Mouse (Mus musculus): ENCODE measurements around the gene Limd2. TPM values are rescaled to one million over a fixed set of nuclear protein-coding genes. Genes with fewer than 3 reads are reported as not detected.
A peak's percentile ranks its signal among the peaks of the same experiment; 100 is the strongest.
"Not testable (repeated sequence)": the region's sequence is repeated elsewhere in the genome, so short reads cannot be mapped to it uniquely, and the experiment has no call there.

The Limd2 gene
- 140 and 158 TPM in 2 replicates for polyA plus RNA-seq (2014; fragmentation: Nextera tagmentation; extraction: Ambion mirVana)

DNA sequence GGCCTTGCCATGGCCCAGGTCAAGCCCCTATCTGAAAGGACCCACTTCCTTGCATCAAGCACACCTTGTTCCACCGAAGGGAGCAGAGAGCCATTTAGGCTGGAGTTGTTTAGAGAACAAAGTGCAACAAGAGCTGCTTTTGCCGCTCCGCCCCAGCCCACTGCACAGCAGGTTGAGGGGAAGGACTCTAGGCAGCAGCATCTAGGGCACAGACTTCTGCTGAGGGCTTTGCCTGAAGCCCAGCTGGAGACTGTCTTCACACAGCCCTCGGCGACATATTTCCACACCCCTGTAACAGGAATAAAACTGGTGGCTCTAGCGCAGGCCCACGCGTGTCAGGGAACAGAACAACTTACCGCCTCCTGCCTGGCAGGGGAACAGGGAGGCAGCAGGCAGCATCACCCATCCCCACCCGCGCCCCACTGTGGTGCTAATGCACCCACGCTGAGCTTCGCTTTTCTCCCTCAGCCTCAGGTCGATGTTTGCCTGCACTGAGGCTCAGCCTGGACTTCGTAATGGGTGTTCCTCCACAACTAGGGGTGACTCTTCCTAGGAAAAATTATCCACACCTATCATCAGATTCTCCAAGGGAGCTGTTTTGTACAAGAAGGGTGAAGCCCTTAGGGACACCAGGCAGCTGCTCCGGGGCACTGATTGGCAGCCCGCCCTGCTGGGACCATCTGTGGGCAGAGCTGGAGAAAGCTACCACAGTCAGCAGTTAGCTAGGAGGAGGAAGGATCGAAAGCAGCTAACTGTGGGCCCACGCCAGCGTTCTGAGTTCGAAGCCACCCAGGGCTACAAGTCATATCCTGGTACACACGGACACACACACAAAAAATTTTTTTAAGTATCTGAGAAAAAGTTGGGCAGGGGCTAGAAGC lies at the start of gene Limd2, which contains the start of gene Gm10840:
Limd2 (minus strand) TSS at position 20 of the 881 bp plus-strand sequence.
Gm10840 (plus strand) TSS at position 10 of the 881 bp plus-strand sequence.
- peak within 1 kb of the TSS; percentile 96 for H3K4me2 ChIP-seq (replicated peaks)
- peak; percentile 4; the same call in 1 of the 2 replicates for ATAC-seq (ENCODE audit: low FRiP score)
- peak; percentile 57 for DNase-seq (ENCODE audit: low spot score)
- no peaks in the 10 kb centered on the region for H3K27me3 ChIP-seq (ENCODE audit: control insufficient read depth, insufficient read depth, low read length)
- H3K36me3 ChIP-seq (replicated peaks; ENCODE audit: control insufficient read depth, insufficient read depth): peaks cover 52% of the 10 kb centered on the region
- H3K4me3 ChIP-seq (replicated peaks; ENCODE audit: low read length): peak within 1 kb of the TSS; percentile 79
- peaks cover 27% of the 10 kb centered on the region for H3K4me1 ChIP-seq (replicated peaks; ENCODE audit: control insufficient read depth, insufficient read depth, low read length)
- H3K9me3 ChIP-seq (ENCODE audit: control insufficient read depth, low read length): no peaks in the 10 kb centered on the region
- H3K9ac ChIP-seq: peak within 1 kb of the TSS; percentile 93
- WGBS: 23% methylated on average over 22 of the region's 22 CpGs
- peak within 1 kb of the TSS; percentile 96 for H3K27ac ChIP-seq

DNA sequence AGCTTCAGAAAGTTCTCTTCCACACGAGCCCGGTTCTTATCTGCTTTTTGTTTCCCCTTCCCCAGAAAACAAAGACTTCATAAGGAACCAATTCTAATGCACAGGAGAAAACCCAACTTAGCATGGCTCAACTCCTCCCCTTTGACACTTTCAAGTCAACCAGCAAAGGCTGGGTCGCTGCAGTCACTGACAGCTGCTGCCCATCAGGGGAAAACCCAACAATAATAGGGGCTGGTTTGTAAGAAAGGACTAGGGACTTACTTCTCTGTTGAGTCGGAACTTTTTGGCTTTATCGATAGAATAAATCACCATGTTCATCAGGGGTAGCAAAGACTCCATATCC lies 41.4 kb upstream of the Limd2 start, which contains the start of gene Strada:
Strada (minus strand) TSS at position 46 of the 343 bp plus-strand sequence.
- H3K4me1 ChIP-seq (replicated peaks; ENCODE audit: control insufficient read depth, insufficient read depth, low read length): no peaks in the 10 kb centered on the region
- H3K9ac ChIP-seq: no peak within 1 kb of the TSS
- peaks cover 93% of the 10 kb centered on the region for H3K36me3 ChIP-seq (replicated peaks; ENCODE audit: control insufficient read depth, insufficient read depth)
- H3K27ac ChIP-seq: no peak within 1 kb of the TSS
- H3K4me2 ChIP-seq (replicated peaks): no peak within 1 kb of the TSS
- no peaks in the 10 kb centered on the region for H3K9me3 ChIP-seq (ENCODE audit: control insufficient read depth, low read length)
- no peak within 1 kb of the TSS for H3K4me3 ChIP-seq (replicated peaks; ENCODE audit: low read length)
- ATAC-seq (ENCODE audit: low FRiP score) (no peak), DNase-seq (ENCODE audit: low spot score) (no peak)
- no peaks in the 10 kb centered on the region for H3K27me3 ChIP-seq (ENCODE audit: control insufficient read depth, insufficient read depth, low read length)
- WGBS: 83% methylated on average over 5 of the region's 5 CpGs

DNA sequence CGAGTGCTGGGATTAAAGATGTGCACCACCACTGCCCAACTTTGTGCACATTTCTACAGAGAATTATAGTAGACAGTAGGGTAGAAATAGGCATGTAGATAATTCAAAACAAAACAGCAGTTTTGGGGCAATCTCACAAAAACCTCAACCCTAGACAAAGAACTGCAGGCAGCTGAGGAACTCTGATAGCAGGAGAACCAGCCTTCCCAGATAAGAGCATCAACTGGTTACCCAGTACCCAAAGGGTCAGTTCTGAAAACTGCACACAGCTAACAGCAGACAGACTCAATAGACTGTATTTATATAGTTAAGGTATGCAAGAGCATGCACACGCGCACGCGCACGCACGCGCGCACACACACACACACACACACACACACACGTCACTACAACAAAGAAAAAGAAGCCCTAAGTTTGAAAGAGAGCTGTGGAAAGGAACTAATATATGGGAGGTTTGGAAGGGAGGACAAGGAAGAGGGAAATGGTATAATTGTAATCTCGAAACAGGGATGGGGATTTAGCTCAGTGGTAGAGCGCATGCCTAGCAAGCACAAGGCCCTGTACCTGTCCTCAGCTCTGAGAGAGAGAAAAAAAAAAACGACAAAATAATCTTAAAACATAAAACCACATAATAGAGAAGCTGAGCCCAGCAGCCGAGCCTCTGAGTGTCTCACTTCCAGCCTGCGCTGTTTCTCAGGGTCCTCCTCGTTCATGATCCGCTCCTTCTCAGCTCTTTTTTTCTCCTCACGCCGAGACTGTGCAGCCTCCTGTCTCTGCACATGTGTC lies 40.9 kb upstream of the Limd2 start:
- Histone ChIP-seq H3K4me1 (replicated peaks; ENCODE audit: control insufficient read depth, insufficient read depth, low read length) (no peaks in the 10 kb centered on the region), H3K9ac (no peak overlapping the region), H3K27me3 (ENCODE audit: control insufficient read depth, insufficient read depth, low read length) (no peaks in the 10 kb centered on the region), H3K4me2 (replicated peaks) (no peak overlapping the region), H3K9me3 (ENCODE audit: control insufficient read depth, low read length) (no peaks in the 10 kb centered on the region), H3K36me3 (replicated peaks; ENCODE audit: control insufficient read depth, insufficient read depth) (peaks cover 93% of the 10 kb centered on the region), H3K4me3 (replicated peaks; ENCODE audit: low read length) (no peak overlapping the region), H3K27ac (no peak overlapping the region)
- ATAC-seq (ENCODE audit: low FRiP score) (no peak), DNase-seq (ENCODE audit: low spot score) (no peak)
- 94% methylated on average over 19 of the region's 19 CpGs for WGBS

DNA sequence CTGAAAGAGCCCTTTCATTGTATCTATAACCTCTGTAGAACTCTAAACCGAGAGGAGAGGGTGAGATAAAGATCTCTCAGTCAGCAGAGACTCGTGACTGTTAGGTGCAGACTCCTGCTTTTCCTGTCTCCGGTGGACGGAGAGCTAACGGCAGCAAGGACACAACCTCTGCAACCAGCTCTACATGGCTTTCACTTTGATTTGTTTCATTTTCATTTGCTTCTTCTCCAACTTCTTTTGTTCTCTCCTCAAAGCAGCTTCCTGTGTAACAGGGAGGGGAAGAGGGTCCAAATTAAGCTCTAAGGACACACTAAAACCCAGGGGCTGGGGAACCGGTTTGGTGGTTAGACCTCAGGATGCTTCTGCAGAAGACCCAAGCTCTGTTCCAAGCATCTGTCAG lies 40.1 kb upstream of the Limd2 start:
- DNase-seq (ENCODE audit: low spot score) (no peak), ATAC-seq (ENCODE audit: low FRiP score) (no peak)
- no peaks in the 10 kb centered on the region for H3K9me3 ChIP-seq (ENCODE audit: control insufficient read depth, low read length)
- no peak overlapping the region for H3K9ac ChIP-seq
- WGBS: 85% methylated on average over 6 of the region's 6 CpGs
- no peak overlapping the region for H3K4me2 ChIP-seq (replicated peaks)
- H3K4me1 ChIP-seq (replicated peaks; ENCODE audit: control insufficient read depth, insufficient read depth, low read length): no peaks in the 10 kb centered on the region
- no peak overlapping the region for H3K4me3 ChIP-seq (replicated peaks; ENCODE audit: low read length)
- peaks cover 88% of the 10 kb centered on the region for H3K36me3 ChIP-seq (replicated peaks; ENCODE audit: control insufficient read depth, insufficient read depth)
- H3K27ac ChIP-seq: no peak overlapping the region
- no peaks in the 10 kb centered on the region for H3K27me3 ChIP-seq (ENCODE audit: control insufficient read depth, insufficient read depth, low read length)

DNA sequence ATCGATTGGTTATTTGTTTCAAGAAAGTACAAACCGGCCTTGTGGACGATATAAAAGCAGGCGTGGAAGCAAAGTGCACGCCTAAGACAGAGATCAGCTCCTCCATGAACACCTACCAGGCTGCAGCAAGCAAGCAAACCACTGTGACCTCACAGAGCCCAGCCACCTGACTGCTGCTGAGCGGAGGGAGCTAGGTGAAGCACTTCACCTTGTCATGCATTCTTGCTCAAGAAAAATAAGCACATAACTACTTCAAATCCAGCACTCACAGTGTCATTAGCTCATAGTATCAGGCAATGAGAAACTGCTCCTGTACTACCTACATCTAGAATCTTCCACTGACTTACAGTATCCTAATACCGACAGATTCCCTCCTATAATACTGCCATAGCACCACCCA lies 39.3 kb upstream of the Limd2 start:
- WGBS: 96% methylated on average over 7 of the region's 7 CpGs
- peaks cover 81% of the 10 kb centered on the region for H3K36me3 ChIP-seq (replicated peaks; ENCODE audit: control insufficient read depth, insufficient read depth)
- not testable (repeated sequence) for H3K27ac ChIP-seq

DNA sequence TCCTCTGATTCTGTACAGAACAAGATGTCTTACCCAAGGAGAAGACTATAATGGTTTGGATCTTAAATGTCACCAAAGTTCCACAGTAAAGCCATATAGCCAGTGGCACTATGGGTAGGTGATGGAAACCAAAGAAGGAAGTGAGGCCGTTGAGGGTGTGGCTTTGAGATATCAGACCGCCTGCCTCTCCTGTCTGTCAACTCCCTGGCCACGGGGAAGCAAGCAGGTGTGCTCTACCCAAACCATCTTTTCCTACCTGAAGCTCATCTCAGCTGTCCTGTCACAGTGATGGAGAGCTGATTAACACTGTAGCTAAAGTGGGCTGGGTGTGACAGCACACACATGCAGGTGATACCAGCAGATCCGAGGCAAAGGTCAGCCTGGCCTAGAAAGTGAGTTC lies 37.6 kb upstream of the Limd2 start:
- ATAC-seq (ENCODE audit: low FRiP score): no peak
- Histone ChIP-seq H3K4me3 (replicated peaks; ENCODE audit: low read length) (no peak overlapping the region), H3K4me1 (replicated peaks; ENCODE audit: control insufficient read depth, insufficient read depth, low read length) (peaks cover 3% of the 10 kb centered on the region; the same call in 1 of the 2 replicates), H3K36me3 (replicated peaks; ENCODE audit: control insufficient read depth, insufficient read depth) (peaks cover 64% of the 10 kb centered on the region), H3K4me2 (replicated peaks) (no peak overlapping the region), H3K27ac (no peak overlapping the region), H3K27me3 (ENCODE audit: control insufficient read depth, insufficient read depth, low read length) (no peaks in the 10 kb centered on the region), H3K9me3 (ENCODE audit: control insufficient read depth, low read length) (no peaks in the 10 kb centered on the region), H3K9ac (no peak overlapping the region)
- 87% methylated on average over 4 of the region's 4 CpGs for WGBS
- no peak for DNase-seq (ENCODE audit: low spot score)

More for the DNA sequence above, 39.3 kb upstream of the Limd2 start:
- H3K4me3 ChIP-seq (replicated peaks; ENCODE audit: low read length); DNase-seq (ENCODE audit: low spot score); H3K9me3 ChIP-seq (ENCODE audit: control insufficient read depth, low read length); H3K27me3 ChIP-seq (ENCODE audit: control insufficient read depth, insufficient read depth, low read length); H3K9ac ChIP-seq; H3K4me1 ChIP-seq (replicated peaks; ENCODE audit: control insufficient read depth, insufficient read depth, low read length); H3K4me2 ChIP-seq (replicated peaks); ATAC-seq (ENCODE audit: low FRiP score): not testable (repeated sequence)

DNA sequence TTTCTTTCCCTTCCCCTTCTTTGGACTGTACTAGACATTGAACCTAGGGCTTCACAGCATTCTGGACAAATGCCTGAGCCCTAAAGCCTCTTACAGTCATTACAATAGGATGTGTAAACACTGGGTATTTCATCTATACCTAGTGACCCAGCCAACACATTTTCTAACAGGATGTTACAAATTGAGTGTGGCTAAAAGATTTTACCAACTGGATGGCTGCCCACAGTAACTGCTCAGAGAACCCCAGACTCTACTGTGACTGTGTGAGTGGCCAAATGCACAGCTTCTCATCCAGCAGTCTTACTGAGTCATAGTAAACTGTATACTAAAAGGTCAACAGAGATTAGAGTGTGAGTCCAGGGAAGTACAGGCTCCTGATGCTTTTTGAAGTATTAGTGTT lies 34.7 kb upstream of the Limd2 start:
- H3K4me1 ChIP-seq (replicated peaks; ENCODE audit: control insufficient read depth, insufficient read depth, low read length): peaks cover 10% of the 10 kb centered on the region; the same call in 1 of the 2 replicates
- peaks cover 37% of the 10 kb centered on the region for H3K36me3 ChIP-seq (replicated peaks; ENCODE audit: control insufficient read depth, insufficient read depth)
- no peak for DNase-seq (ENCODE audit: low spot score)
- no peak overlapping the region for H3K4me3 ChIP-seq (replicated peaks; ENCODE audit: low read length)
- no peaks in the 10 kb centered on the region for H3K27me3 ChIP-seq (ENCODE audit: control insufficient read depth, insufficient read depth, low read length)
- no peak overlapping the region for H3K4me2 ChIP-seq (replicated peaks)
- H3K9me3 ChIP-seq (ENCODE audit: control insufficient read depth, low read length): no peaks in the 10 kb centered on the region
- no peak overlapping the region for H3K27ac ChIP-seq
- ATAC-seq (ENCODE audit: low FRiP score): no peak
- H3K9ac ChIP-seq: no peak overlapping the region

DNA sequence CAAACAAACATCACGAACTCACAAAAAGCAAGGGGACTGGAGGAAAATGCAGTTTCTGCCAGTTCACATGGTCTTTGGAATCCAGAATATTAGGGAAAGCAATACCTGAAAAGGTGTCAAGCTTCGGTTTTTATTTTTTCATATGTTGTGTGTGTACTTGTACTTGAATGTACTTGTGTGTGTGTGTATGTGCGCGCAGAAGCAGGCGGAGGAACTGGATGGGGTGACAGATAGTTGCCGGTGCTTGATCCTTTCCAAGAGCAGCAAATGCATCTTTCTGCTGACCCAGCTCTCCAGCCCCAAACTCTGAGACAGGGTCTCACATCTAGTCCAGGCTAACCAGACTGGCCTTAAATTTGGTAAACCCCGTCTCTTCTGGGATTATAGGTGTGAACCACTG lies 34.2 kb upstream of the Limd2 start:
- H3K27ac ChIP-seq: no peak overlapping the region
- 96% methylated on average over 7 of the region's 7 CpGs for WGBS
- H3K36me3 ChIP-seq (replicated peaks; ENCODE audit: control insufficient read depth, insufficient read depth): peaks cover 33% of the 10 kb centered on the region
- no peaks in the 10 kb centered on the region for H3K9me3 ChIP-seq (ENCODE audit: control insufficient read depth, low read length)
- H3K27me3 ChIP-seq (ENCODE audit: control insufficient read depth, insufficient read depth, low read length): no peaks in the 10 kb centered on the region
- ATAC-seq (ENCODE audit: low FRiP score) (no peak), DNase-seq (ENCODE audit: low spot score) (no peak)
- no peak overlapping the region for H3K4me2 ChIP-seq (replicated peaks)
- H3K4me3 ChIP-seq (replicated peaks; ENCODE audit: low read length): no peak overlapping the region
- peaks cover 10% of the 10 kb centered on the region; the same call in 1 of the 2 replicates for H3K4me1 ChIP-seq (replicated peaks; ENCODE audit: control insufficient read depth, insufficient read depth, low read length)
- H3K9ac ChIP-seq: no peak overlapping the region

DNA sequence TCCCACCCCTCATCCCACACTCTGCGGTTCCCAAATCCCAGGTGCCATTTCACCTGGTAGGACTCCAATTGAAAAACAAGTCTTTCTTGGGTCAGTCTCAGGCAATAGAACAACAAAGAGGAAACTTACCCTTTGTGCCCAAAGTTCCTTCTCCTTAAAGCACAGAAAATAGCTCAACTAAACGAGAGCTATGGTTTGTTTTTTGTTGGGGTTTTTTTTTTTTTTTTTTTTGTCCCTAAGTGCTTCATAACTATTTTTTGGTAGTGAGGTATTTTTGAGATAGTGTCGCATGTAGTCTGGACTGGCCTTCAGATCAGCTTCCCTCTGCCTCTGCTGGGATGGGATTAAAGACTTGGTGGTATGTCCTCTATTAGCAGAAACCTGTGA lies 33.5 kb upstream of the Limd2 start:
- ATAC-seq (ENCODE audit: low FRiP score) (no peak), DNase-seq (ENCODE audit: low spot score) (no peak)
- H3K4me3 ChIP-seq (replicated peaks; ENCODE audit: low read length): peak overlapping the region; percentile 69
- peak overlapping the region; percentile 61 for H3K9ac ChIP-seq
- H3K9me3 ChIP-seq (ENCODE audit: control insufficient read depth, low read length): no peaks in the 10 kb centered on the region
- H3K4me1 ChIP-seq (replicated peaks; ENCODE audit: control insufficient read depth, insufficient read depth, low read length): peaks cover 10% of the 10 kb centered on the region; the same call in 1 of the 2 replicates
- H3K36me3 ChIP-seq (replicated peaks; ENCODE audit: control insufficient read depth, insufficient read depth): peaks cover 29% of the 10 kb centered on the region
- WGBS: 43% methylated on average over 3 of the region's 3 CpGs
- no peaks in the 10 kb centered on the region for H3K27me3 ChIP-seq (ENCODE audit: control insufficient read depth, insufficient read depth, low read length)
- H3K4me2 ChIP-seq (replicated peaks): peak overlapping the region; percentile 64
- peak overlapping the region; percentile 85 for H3K27ac ChIP-seq
